Mouse (Mus musculus) heart, adult 8-10 months (tissue): ENCODE measurements around the gene Gm17079. TPM values are rescaled to one million over a fixed set of nuclear protein-coding genes. Genes with fewer than 3 reads are reported as not detected.
"Not testable (repeated sequence)": the region's sequence is repeated elsewhere in the genome, so short reads cannot be mapped to it uniquely, and the experiment has no call there.

Experiments used
- DNase-seq: peaks from one replicate; pipeline ENCODE4 v3.0.0; 2022; ENCODE audit warnings: low spot score
- total RNA-seq, 4 experiments: library from RNA; stranded (reverse); gene quantifications; 2 replicates each; pipeline ENCODE4 v1.2.4; 2022

The Gm17079 gene
- not detected for total RNA-seq

DNA sequence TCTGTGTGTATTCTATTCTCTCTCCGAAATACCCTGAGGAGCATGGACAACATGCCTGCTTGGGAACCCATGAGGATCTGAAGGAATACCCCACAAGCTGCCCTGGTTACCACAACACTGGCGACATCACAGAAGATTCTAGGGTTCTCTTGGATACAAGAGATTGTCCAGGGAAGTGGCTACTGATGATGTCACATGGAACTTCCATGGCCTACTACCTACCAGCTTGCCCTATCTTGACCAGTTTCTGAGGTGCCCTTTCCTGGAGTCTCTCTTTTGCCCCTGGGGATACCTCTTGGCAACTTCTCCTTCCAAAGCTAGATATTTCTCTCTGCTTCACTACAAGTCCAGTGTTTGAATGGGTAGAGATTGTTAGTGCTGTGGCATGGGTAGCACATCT is at the start of gene Gm17079:
Gene Gm17079 (minus strand): TSS at position 101 of the 400 bp plus-strand sequence.
- DNase-seq, result not testable (repeated sequence)

DNA sequence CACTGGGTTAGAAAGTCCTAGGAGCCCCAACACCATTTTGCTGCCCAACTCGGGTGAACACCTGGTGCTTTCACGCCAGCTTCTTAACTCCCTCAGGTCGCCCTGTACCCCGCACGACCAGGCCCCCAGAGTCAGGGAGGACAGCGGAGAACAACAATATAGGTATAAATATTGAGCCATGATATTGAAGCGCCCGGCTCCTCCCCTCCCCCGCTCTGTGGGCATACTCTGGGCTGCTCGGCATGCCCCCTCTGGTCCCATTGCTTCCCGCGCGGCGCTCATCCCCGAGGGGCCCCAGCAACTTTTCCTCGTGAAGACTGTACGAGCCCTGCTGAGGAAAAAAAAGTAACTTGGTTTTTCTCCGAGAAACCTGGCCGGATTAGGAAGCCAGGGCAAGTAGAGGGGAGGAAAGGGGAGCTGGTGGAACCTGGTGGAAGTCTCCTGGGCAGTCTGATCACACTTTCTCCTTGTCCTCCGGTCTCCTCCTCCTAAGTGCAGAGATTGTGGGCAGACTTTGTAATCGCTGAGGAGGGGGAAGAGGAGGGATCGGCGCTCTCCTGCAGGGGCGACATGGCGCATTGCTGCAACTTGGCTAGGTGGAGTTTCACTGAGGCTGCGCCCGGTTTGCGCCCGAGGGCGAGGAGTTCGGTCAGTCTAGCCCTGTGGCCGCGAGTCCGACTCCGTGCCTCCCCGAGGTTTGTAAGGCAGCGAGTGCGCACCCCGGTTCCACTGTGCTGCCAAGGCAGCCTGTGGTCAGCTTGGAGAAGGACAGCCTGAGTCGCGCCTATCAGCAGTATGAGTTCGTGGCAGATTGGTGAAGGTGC is 45.3 kb upstream of the Gm17079 start:
- no peak for DNase-seq

DNA sequence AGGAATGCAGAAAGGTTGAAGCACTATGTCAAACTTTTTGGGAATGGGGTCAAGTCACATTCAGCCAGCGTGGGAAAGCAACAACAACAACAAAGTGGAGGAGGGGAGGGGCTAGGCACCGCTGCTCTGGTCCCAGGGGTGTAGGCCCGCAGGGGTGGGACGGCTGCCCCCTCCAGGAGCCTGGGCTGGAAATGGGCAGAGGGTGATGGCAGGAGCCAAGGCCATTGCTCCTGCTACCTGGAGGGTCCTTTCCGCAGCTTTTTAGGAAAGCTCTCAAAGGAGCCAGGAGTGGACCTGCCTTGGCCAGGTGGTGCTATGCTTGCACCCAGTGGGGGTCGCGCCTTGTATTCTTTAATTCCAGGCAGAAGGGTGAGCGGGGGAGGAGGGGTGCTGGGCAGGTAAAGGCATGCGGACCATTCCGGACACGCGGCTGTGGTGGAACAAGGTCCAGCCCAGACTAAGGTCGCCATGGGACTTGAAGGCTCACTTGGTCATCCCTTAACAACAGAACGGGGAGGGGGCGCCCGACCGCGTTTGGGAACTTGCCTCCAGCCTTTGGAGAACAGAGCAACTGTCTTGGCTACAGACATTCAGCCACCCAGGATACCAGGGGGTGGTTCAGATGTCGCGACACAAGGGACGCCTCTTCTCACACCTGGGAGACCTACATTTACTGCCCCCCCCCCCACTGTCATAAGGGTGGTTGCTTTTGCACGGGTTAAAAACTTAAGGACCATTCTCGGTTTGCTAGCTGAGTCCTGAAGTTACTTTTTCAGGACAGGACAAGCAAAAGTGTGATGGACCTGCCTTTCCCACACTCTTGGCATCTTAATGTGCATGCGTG is 44.1 kb upstream of the Gm17079 start:
- no peak for DNase-seq

GRCm38 (mm10) chr14:51738411-51739149 is 43.3 kb upstream of the Gm17079 start:
- DNase-seq, result no peak

GRCm38 (mm10) chr14:51737967-51738366 is 42.7 kb upstream of the Gm17079 start:
- DNase-seq, result no peak

- DNase-seq, result no peak
These were observed 21.8 kb upstream of the Gm17079 start, which contains the start of gene Gm5800 for GRCm38 (mm10) chr14:51717083-51717482. Gm5800 (minus strand) TSS chr14:51717183.

- DNase-seq, result no peak
These were observed 18.0 kb downstream of the Gm17079 start for GRCm38 (mm10) chr14:51677269-51677668.

Other genes starting within 250 kb of the Gm17079 start
- gene Vmn2r89, start 243.6 kb downstream of the Gm17079 start, total RNA-seq, result not detected
- not detected for gene Gm5622, start 142.7 kb downstream of the Gm17079 start, total RNA-seq
- not detected for gene Gm17175, start 121.4 kb downstream of the Gm17079 start, total RNA-seq
- not detected for gene Gm17174, start 103.3 kb downstream of the Gm17079 start, total RNA-seq
- gene Gm17078, start 84.2 kb downstream of the Gm17079 start, total RNA-seq, result not detected
- gene Gm4181, start 59.8 kb downstream of the Gm17079 start, total RNA-seq, result not detected
- not detected for gene Gm5800, start 21.7 kb upstream of the Gm17079 start, total RNA-seq
- not detected for gene Ang4, start 78.1 kb upstream of the Gm17079 start, total RNA-seq
- not detected for gene AY358078, start 104.6 kb upstream of the Gm17079 start, total RNA-seq
- gene Ear6, start 158.2 kb upstream of the Gm17079 start, total RNA-seq, result not detected
- 10 to 100 TPM; 17.9 to 26.4 (median 22.7) TPM for gene Mettl17, start 189.4 kb upstream of the Gm17079 start, total RNA-seq
- gene Slc39a2, start 197.4 kb upstream of the Gm17079 start, total RNA-seq, result under 1 TPM in 2 of 4 experiments, not detected in 2; 0.17 to 0.44 TPM
- 1,000 to 10,000 TPM; 1,477 to 1,608 (median 1,523) TPM for gene Ndrg2, start 218.7 kb upstream of the Gm17079 start, total RNA-seq
- gene Tppp2, start 223.0 kb upstream of the Gm17079 start, total RNA-seq, result not detected
- not detected for gene Rnase13, start 227.3 kb upstream of the Gm17079 start, total RNA-seq